Mouse (Mus musculus) bone marrow macrophage, adult 2 months (primary cell): ENCODE results near the gene Efna5.

Source experiments
- CTCF ChIP-seq: IDR thresholded peaks from 2 replicates; pipeline ENCODE4 v1.5.1; 2012; ENCODE audit warnings: low read depth, mild to moderate bottlenecking, low read length, moderate library complexity
- POLR2A ChIP-seq: IDR thresholded peaks from 2 replicates; pipeline ENCODE4 v1.6.1; 2012; ENCODE audit warnings: mild to moderate bottlenecking, low read depth, low read length, borderline replicate concordance

DNA sequence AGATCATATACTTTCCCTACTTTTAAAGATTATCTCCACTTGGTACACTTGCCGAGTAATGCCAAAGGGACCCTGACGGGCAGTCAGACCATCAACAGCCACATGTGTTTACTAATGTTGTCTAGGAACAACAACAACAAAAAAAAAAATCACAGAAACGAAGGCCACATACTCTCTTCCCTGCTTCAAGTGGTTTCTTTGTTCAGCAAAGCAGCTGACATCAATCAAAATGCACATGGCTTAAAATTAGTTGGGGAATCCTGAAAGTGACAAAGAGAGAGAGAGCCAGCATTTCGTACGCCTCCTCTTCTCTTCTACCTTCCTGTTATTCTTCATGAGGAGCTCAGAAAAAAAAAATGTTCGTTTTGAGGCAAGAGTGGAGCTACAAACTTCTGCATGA lies 266.4 kb downstream of the Efna5 start:
- TF ChIP-seq POLR2A (no peak), CTCF (no peak)
